Mouse (Mus musculus) thymus, postnatal 25 days (tissue): ENCODE measurements around the gene Sipa1l3.

Experiments used
- DNase-seq: peaks from one replicate; pipeline ENCODE4 v3.0.0; 2022

Sipa1l3 gene

GRCm38 (mm10) chr7:29367166-29368003 is 151.1 kb downstream of the Sipa1l3 start:
- peak; percentile 14 for DNase-seq

GRCm38 (mm10) chr7:29364052-29364451 is 154.4 kb downstream of the Sipa1l3 start:
- DNase-seq: peak; percentile 30

- no peak for DNase-seq
These were observed 156.9 kb downstream of the Sipa1l3 start for GRCm38 (mm10) chr7:29361497-29361896.

GRCm38 (mm10) chr7:29355406-29355805 is 163.0 kb downstream of the Sipa1l3 start:
- DNase-seq: no peak

- DNase-seq: no peak
These were observed 164.3 kb downstream of the Sipa1l3 start for GRCm38 (mm10) chr7:29354161-29354560.

- DNase-seq: no peak
These were observed 166.2 kb downstream of the Sipa1l3 start for GRCm38 (mm10) chr7:29352246-29352645.

GRCm38 (mm10) chr7:29350489-29350888 is 168.0 kb downstream of the Sipa1l3 start:
- DNase-seq: no peak

- no peak for DNase-seq
These were observed 172.2 kb downstream of the Sipa1l3 start for GRCm38 (mm10) chr7:29346212-29346611.

GRCm38 (mm10) chr7:29345534-29345933 is 172.9 kb downstream of the Sipa1l3 start:
- no peak for DNase-seq

- DNase-seq: no peak
These were observed 174.7 kb downstream of the Sipa1l3 start for GRCm38 (mm10) chr7:29343746-29344145.

GRCm38 (mm10) chr7:29342489-29343092 is 175.8 kb downstream of the Sipa1l3 start:
- no peak for DNase-seq

GRCm38 (mm10) chr7:29341722-29342121 is 176.7 kb downstream of the Sipa1l3 start:
- DNase-seq: no peak

- DNase-seq: no peak
These were observed 177.6 kb downstream of the Sipa1l3 start for GRCm38 (mm10) chr7:29340838-29341237.

GRCm38 (mm10) chr7:29340247-29340646 is 178.2 kb downstream of the Sipa1l3 start:
- DNase-seq: no peak

GRCm38 (mm10) chr7:29338984-29339679 is 179.3 kb downstream of the Sipa1l3 start:
- DNase-seq: no peak

GRCm38 (mm10) chr7:29338351-29338919 is 180.0 kb downstream of the Sipa1l3 start:
- no peak for DNase-seq

- DNase-seq: no peak
These were observed 180.7 kb downstream of the Sipa1l3 start for GRCm38 (mm10) chr7:29337766-29338165.

GRCm38 (mm10) chr7:29336795-29337319 is 181.6 kb downstream of the Sipa1l3 start:
- DNase-seq: no peak

- DNase-seq: no peak
These were observed 182.4 kb downstream of the Sipa1l3 start for GRCm38 (mm10) chr7:29335841-29336671.

GRCm38 (mm10) chr7:29335276-29335675 is 183.2 kb downstream of the Sipa1l3 start:
- no peak for DNase-seq

- DNase-seq: no peak
These were observed 184.3 kb downstream of the Sipa1l3 start for GRCm38 (mm10) chr7:29334156-29334555.

GRCm38 (mm10) chr7:29328984-29329383 is 189.5 kb downstream of the Sipa1l3 start:
- no peak for DNase-seq
